Mouse (Mus musculus): ENCODE measurements around the gene Cog3. TPM values are rescaled to one million over a fixed set of nuclear protein-coding genes. Genes with fewer than 3 reads are reported as not detected.

The Cog3 gene
- 22.5 and 24.9 TPM in 2 replicates for polyA plus RNA-seq (2014; fragmentation: Nextera tagmentation; extraction: Ambion mirVana)

GRCm38 (mm10) chr14:75753991-75754817 lies at the start of gene Cog3:
Gene Cog3, minus strand, starts transcription at chr14:75754517.
- WGBS = under 1% methylated on average over 78 of the region's 78 CpGs

GRCm38 (mm10) chr14:75797769-75798386 lies 43.6 kb upstream of the Cog3 start:
- 46% methylated on average over 5 of the region's 5 CpGs for WGBS

More at GRCm38 (mm10) chr14:75753991-75754817, at the start of gene Cog3:
- Histone ChIP-seq H3K27me3 (replicated peaks; ENCODE audit: control insufficient read depth, insufficient read depth, low read length) (no peaks in the 10 kb centered on the region), H3K27ac (ENCODE audit: low read depth) (peak within 1 kb of the TSS; percentile 81), H3K4me3 (ENCODE audit: low read depth, low read length) (peak within 1 kb of the TSS; percentile 90), H3K36me3 (ENCODE audit: control insufficient read depth, insufficient read depth, low read length) (no peaks in the 10 kb centered on the region), H3K9me3 (ENCODE audit: control insufficient read depth, low read length) (no peaks in the 10 kb centered on the region), H3K4me2 (ENCODE audit: low read length) (peak within 1 kb of the TSS; percentile 70), H3K4me1 (replicated peaks; ENCODE audit: control insufficient read depth, insufficient read depth, low read length) (peaks cover 12% of the 10 kb centered on the region), H3K9ac (ENCODE audit: low read length) (peak within 1 kb of the TSS; percentile 92)
- ATAC-seq (replicated peaks; ENCODE audit: low FRiP score, low TSS enrichment, low read depth) = peak; percentile 98
- peak; percentile 96 for DNase-seq (ENCODE audit: low spot score)

GRCm38 (mm10) chr14:75795918-75796317 lies 41.6 kb upstream of the Cog3 start:
- no peak for DNase-seq (ENCODE audit: low spot score)
- no peak overlapping the region for H3K4me3 ChIP-seq (ENCODE audit: low read depth, low read length)
- no peaks in the 10 kb centered on the region for H3K9me3 ChIP-seq (ENCODE audit: control insufficient read depth, low read length)
- H3K27ac ChIP-seq (ENCODE audit: low read depth) = no peak overlapping the region
- ATAC-seq (replicated peaks; ENCODE audit: low FRiP score, low TSS enrichment, low read depth) = no peak
- no peaks in the 10 kb centered on the region for H3K4me1 ChIP-seq (replicated peaks; ENCODE audit: control insufficient read depth, insufficient read depth, low read length)
- H3K9ac ChIP-seq (ENCODE audit: low read length) = no peak overlapping the region
- no peaks in the 10 kb centered on the region for H3K36me3 ChIP-seq (ENCODE audit: control insufficient read depth, insufficient read depth, low read length)
- WGBS = 91% methylated on average over 4 of the region's 4 CpGs
- H3K4me2 ChIP-seq (ENCODE audit: low read length) = no peak overlapping the region
- no peaks in the 10 kb centered on the region for H3K27me3 ChIP-seq (replicated peaks; ENCODE audit: control insufficient read depth, insufficient read depth, low read length)

More at GRCm38 (mm10) chr14:75797769-75798386, 43.6 kb upstream of the Cog3 start:
- H3K4me2 ChIP-seq (ENCODE audit: low read length) = no peak overlapping the region
- DNase-seq (ENCODE audit: low spot score) (no peak), ATAC-seq (replicated peaks; ENCODE audit: low FRiP score, low TSS enrichment, low read depth) (no peak)
- no peak overlapping the region for H3K9ac ChIP-seq (ENCODE audit: low read length)
- H3K36me3 ChIP-seq (ENCODE audit: control insufficient read depth, insufficient read depth, low read length) = no peaks in the 10 kb centered on the region
- H3K27ac ChIP-seq (ENCODE audit: low read depth) = no peak overlapping the region
- H3K4me1 ChIP-seq (replicated peaks; ENCODE audit: control insufficient read depth, insufficient read depth, low read length) = no peaks in the 10 kb centered on the region
- H3K4me3 ChIP-seq (ENCODE audit: low read depth, low read length) = no peak overlapping the region
- no peaks in the 10 kb centered on the region for H3K9me3 ChIP-seq (ENCODE audit: control insufficient read depth, low read length)
- H3K27me3 ChIP-seq (replicated peaks; ENCODE audit: control insufficient read depth, insufficient read depth, low read length) = no peaks in the 10 kb centered on the region

GRCm38 (mm10) chr14:75794726-75795125 lies 40.4 kb upstream of the Cog3 start:
- no peak overlapping the region for H3K4me3 ChIP-seq (ENCODE audit: low read depth, low read length)

GRCm38 (mm10) chr14:75794324-75794723 lies 40.0 kb upstream of the Cog3 start:
- Histone ChIP-seq H3K27me3 (replicated peaks; ENCODE audit: control insufficient read depth, insufficient read depth, low read length) (no peaks in the 10 kb centered on the region), H3K27ac (ENCODE audit: low read depth) (no peak overlapping the region), H3K9ac (ENCODE audit: low read length) (no peak overlapping the region), H3K36me3 (ENCODE audit: control insufficient read depth, insufficient read depth, low read length) (no peaks in the 10 kb centered on the region), H3K4me2 (ENCODE audit: low read length) (no peak overlapping the region), H3K9me3 (ENCODE audit: control insufficient read depth, low read length) (no peaks in the 10 kb centered on the region), H3K4me3 (ENCODE audit: low read depth, low read length) (no peak overlapping the region), H3K4me1 (replicated peaks; ENCODE audit: control insufficient read depth, insufficient read depth, low read length) (no peaks in the 10 kb centered on the region)
- WGBS = 59% methylated on average over 6 of the region's 6 CpGs
- DNase-seq (ENCODE audit: low spot score) = no peak
- 0 out of 2 replicates have a peak, but pooled peaks have one; percentile 40 for ATAC-seq (replicated peaks; ENCODE audit: low FRiP score, low TSS enrichment, low read depth)

More at GRCm38 (mm10) chr14:75794726-75795125, 40.4 kb upstream of the Cog3 start:
- Histone ChIP-seq H3K9me3 (ENCODE audit: control insufficient read depth, low read length) (no peaks in the 10 kb centered on the region), H3K9ac (ENCODE audit: low read length) (no peak overlapping the region), H3K36me3 (ENCODE audit: control insufficient read depth, insufficient read depth, low read length) (no peaks in the 10 kb centered on the region), H3K27me3 (replicated peaks; ENCODE audit: control insufficient read depth, insufficient read depth, low read length) (no peaks in the 10 kb centered on the region), H3K27ac (ENCODE audit: low read depth) (no peak overlapping the region), H3K4me1 (replicated peaks; ENCODE audit: control insufficient read depth, insufficient read depth, low read length) (no peaks in the 10 kb centered on the region), H3K4me2 (ENCODE audit: low read length) (no peak overlapping the region)
- ATAC-seq (replicated peaks; ENCODE audit: low FRiP score, low TSS enrichment, low read depth) (no peak), DNase-seq (ENCODE audit: low spot score) (no peak)
- 71% methylated on average over 5 of the region's 5 CpGs for WGBS

GRCm38 (mm10) chr14:75793110-75793509 lies 38.8 kb upstream of the Cog3 start:
- no peak for ATAC-seq (replicated peaks; ENCODE audit: low FRiP score, low TSS enrichment, low read depth)
- Histone ChIP-seq H3K9me3 (ENCODE audit: control insufficient read depth, low read length) (no peaks in the 10 kb centered on the region), H3K27ac (ENCODE audit: low read depth) (no peak overlapping the region), H3K27me3 (replicated peaks; ENCODE audit: control insufficient read depth, insufficient read depth, low read length) (peaks cover 3% of the 10 kb centered on the region; the same call in 1 of the 2 replicates), H3K36me3 (ENCODE audit: control insufficient read depth, insufficient read depth, low read length) (no peaks in the 10 kb centered on the region), H3K4me3 (ENCODE audit: low read depth, low read length) (no peak overlapping the region), H3K4me1 (replicated peaks; ENCODE audit: control insufficient read depth, insufficient read depth, low read length) (no peaks in the 10 kb centered on the region), H3K4me2 (ENCODE audit: low read length) (no peak overlapping the region), H3K9ac (ENCODE audit: low read length) (no peak overlapping the region)
- WGBS = 88% methylated on average over 4 of the region's 4 CpGs
- DNase-seq (ENCODE audit: low spot score) = no peak

- no peak overlapping the region for H3K4me2 ChIP-seq (ENCODE audit: low read length)
- peaks cover 7% of the 10 kb centered on the region; the same call in 1 of the 2 replicates for H3K27me3 ChIP-seq (replicated peaks; ENCODE audit: control insufficient read depth, insufficient read depth, low read length)
- no peaks in the 10 kb centered on the region for H3K36me3 ChIP-seq (ENCODE audit: control insufficient read depth, insufficient read depth, low read length)
- H3K9ac ChIP-seq (ENCODE audit: low read length) = no peak overlapping the region
- H3K4me3 ChIP-seq (ENCODE audit: low read depth, low read length) = no peak overlapping the region
- 78% methylated on average over 3 of the region's 3 CpGs for WGBS
- no peaks in the 10 kb centered on the region for H3K4me1 ChIP-seq (replicated peaks; ENCODE audit: control insufficient read depth, insufficient read depth, low read length)
- DNase-seq (ENCODE audit: low spot score) (no peak), ATAC-seq (replicated peaks; ENCODE audit: low FRiP score, low TSS enrichment, low read depth) (no peak)
- H3K27ac ChIP-seq (ENCODE audit: low read depth) = no peak overlapping the region
- no peaks in the 10 kb centered on the region for H3K9me3 ChIP-seq (ENCODE audit: control insufficient read depth, low read length)
These were observed 37.1 kb upstream of the Cog3 start for GRCm38 (mm10) chr14:75791372-75791771.

GRCm38 (mm10) chr14:75790411-75790996 lies 36.2 kb upstream of the Cog3 start:
- H3K9ac ChIP-seq (ENCODE audit: low read length) = no peak overlapping the region
- ATAC-seq (replicated peaks; ENCODE audit: low FRiP score, low TSS enrichment, low read depth) (no peak), DNase-seq (ENCODE audit: low spot score) (no peak)
- no peaks in the 10 kb centered on the region for H3K4me1 ChIP-seq (replicated peaks; ENCODE audit: control insufficient read depth, insufficient read depth, low read length)
- no peak overlapping the region for H3K4me3 ChIP-seq (ENCODE audit: low read depth, low read length)
- 82% methylated on average over 3 of the region's 3 CpGs for WGBS
- H3K27ac ChIP-seq (ENCODE audit: low read depth) = no peak overlapping the region
- H3K27me3 ChIP-seq (replicated peaks; ENCODE audit: control insufficient read depth, insufficient read depth, low read length) = peaks cover 14% of the 10 kb centered on the region; the same call in 1 of the 2 replicates
- H3K4me2 ChIP-seq (ENCODE audit: low read length) = no peak overlapping the region
- H3K36me3 ChIP-seq (ENCODE audit: control insufficient read depth, insufficient read depth, low read length) = no peaks in the 10 kb centered on the region
- no peaks in the 10 kb centered on the region for H3K9me3 ChIP-seq (ENCODE audit: control insufficient read depth, low read length)

All from intestine, embryonic 14.5 days (tissue).